Mouse (Mus musculus) heart, adult 9 months (tissue): ENCODE measurements at regions not wholly inside any gene's neighbourhood (a gene's known extent, or its start where the extent isn't known, plus 50 kb on each side); places are given as distances from the start of the nearest gene placed in this dataset.

ENCODE experiments used
- DNase-seq, 2 experiments: peaks; one replicate each; pipeline ENCODE4 v3.0.0; 2022; ENCODE audit warnings: low spot score in 2 of 2

DNA sequence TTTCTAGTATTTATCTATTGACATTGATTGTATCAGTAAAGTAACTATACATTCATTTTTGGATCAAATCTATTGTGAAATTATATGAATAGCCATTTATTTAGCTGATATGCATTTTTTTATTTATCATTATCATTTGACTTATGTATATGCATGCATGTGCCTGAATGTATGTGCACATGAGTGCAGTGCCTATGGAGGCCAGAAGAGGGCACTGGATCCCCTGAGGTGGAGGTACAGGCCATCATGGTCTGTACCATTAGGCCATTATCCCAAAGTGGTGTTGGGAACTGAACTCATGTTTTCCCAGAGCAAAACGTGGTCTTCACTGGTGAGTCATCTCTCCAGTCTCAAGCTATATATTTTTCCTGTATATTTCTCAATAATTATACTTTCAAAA lies 63.5 kb upstream of the Nrsn1 start:
- DNase-seq: no peak
